29 mouse cellular contexts compared by ENCODE assay signal in genomic region chr3:37835687-37836086, GRCm38 (mm10).
A peak's percentile ranks its signal among the peaks of the same experiment; 100 is the strongest.
DNase-seq lines count a peak whose midpoint lies in the region; ATAC-seq and TF ChIP-seq lines count a peak whose summit lies in the region.
"Had no signal": no experiment of that assay in that cellular context is flagged by ENCODE, and none has a peak within 500 bp of the region (broad histone marks: within the 10 kb centered on the region; RNA-seq: fewer than 3 reads in every experiment).

No protein-coding gene starts in this region.

- no peak for TF ChIP-seq EP300 in heart, postnatal 0 days (IDR thresholded peaks at IDR 0.05; ENCODE audit: low read depth)

- intact Hi-C loops in gastrocnemius, adult 2 months (cut with DNase I) = no loop called here

- H3K4me3 ChIP-seq in gastrocnemius, adult 2 months = no peak overlapping the region
- no peak overlapping the region for H3K4me3 ChIP-seq in heart, postnatal 0 days (ENCODE audit: low read depth, low read length)
- no peak overlapping the region for H3K4me3 ChIP-seq in heart, embryonic 12.5 days
- no peak overlapping the region for H3K4me3 ChIP-seq in brown adipose tissue, adult 24 weeks (ENCODE audit: insufficient read depth, low read depth, low read length)
- no peak overlapping the region for H3K4me3 ChIP-seq in hindbrain, embryonic 11.5 days (ENCODE audit: low read depth, low read length)
- H3K4me3 ChIP-seq: embryonic facial prominence, embryonic 13.5 days; embryonic facial prominence, embryonic 15.5 days; erythroblast, embryonic 14.5 days; forebrain, embryonic 10.5 days; forebrain, embryonic 12.5 days; forebrain, embryonic 15.5 days had no signal

- H3K4me1 ChIP-seq in heart, postnatal 0 days (ENCODE audit: control insufficient read depth, insufficient read depth) = peaks cover 13% of the 10 kb centered on the region
- H3K4me1 ChIP-seq in heart, embryonic 12.5 days (replicated peaks) = peaks cover 18% of the 10 kb centered on the region
- H3K4me1 ChIP-seq in brown adipose tissue, adult 24 weeks (ENCODE audit: control insufficient read depth, insufficient read depth, insufficient read length, low read length) = peaks cover 19% of the 10 kb centered on the region
- H3K4me1 ChIP-seq in hindbrain, embryonic 11.5 days (replicated peaks; ENCODE audit: control insufficient read depth, insufficient read depth, low read length) = no peaks in the 10 kb centered on the region
- H3K4me1 ChIP-seq: forebrain, embryonic 10.5 days; forebrain, embryonic 12.5 days; forebrain, embryonic 15.5 days had no signal

- no peak for TF ChIP-seq CTCF in gastrocnemius, adult 2 months (IDR thresholded peaks at IDR 0.05)
- no peak for TF ChIP-seq CTCF in heart, postnatal 0 days (IDR thresholded peaks at IDR 0.05; ENCODE audit: low read depth)

- H3K9ac ChIP-seq in heart, postnatal 0 days (replicated peaks; ENCODE audit: low read depth, low read length) = no peak overlapping the region
- no peak overlapping the region for H3K9ac ChIP-seq in heart, embryonic 12.5 days
- no peak overlapping the region for H3K9ac ChIP-seq in hindbrain, embryonic 11.5 days (ENCODE audit: low read depth, low read length)
- H3K9ac ChIP-seq: embryonic facial prominence, embryonic 13.5 days; embryonic facial prominence, embryonic 15.5 days; forebrain, embryonic 12.5 days; forebrain, embryonic 15.5 days; forebrain, postnatal 0 days had no signal

- H3K27me3 ChIP-seq in heart, postnatal 0 days (ENCODE audit: control insufficient read depth, insufficient read depth, low read length) = no peaks in the 10 kb centered on the region
- no peaks in the 10 kb centered on the region for H3K27me3 ChIP-seq in heart, embryonic 12.5 days (replicated peaks)
- H3K27me3 ChIP-seq in hindbrain, embryonic 11.5 days (ENCODE audit: control insufficient read depth, insufficient read depth, low read length) = no peaks in the 10 kb centered on the region
- H3K27me3 ChIP-seq: CH12.LX; embryonic facial prominence, embryonic 13.5 days; embryonic facial prominence, embryonic 15.5 days; forebrain, embryonic 12.5 days; forebrain, embryonic 15.5 days; Patski had no signal

- DNase-seq in gastrocnemius, adult 2 months = no peak
- DNase-seq in gastrocnemius, adult 8-10 months (ENCODE audit: low spot score in 2 of 2) = no peak
- DNase-seq in heart, postnatal 0 days (ENCODE audit: low spot score) = no peak
- no peak for DNase-seq in hindbrain, embryonic 11.5 days (ENCODE audit: low spot score)
- DNase-seq: adrenal gland, adult 8-10 months; adrenal gland, postnatal 14 days; adrenal gland, postnatal 36 days; B cell, adult 2 months; cerebellum, adult 11 months; cerebellum, adult 18-20 months; cerebellum, adult 8-10 months; cerebellum, adult 9-11 months; cerebellum, postnatal 14 days; cerebellum, postnatal 36 days; embryo, embryonic 11 days; forebrain, postnatal 0 days had no signal

- no peak for ATAC-seq in heart, postnatal 0 days (ENCODE audit: insufficient read depth, low read depth)
- ATAC-seq in heart, embryonic 12.5 days (ENCODE audit: insufficient number of reproducible peaks, low FRiP score) = no peak
- ATAC-seq in hindbrain, embryonic 11.5 days (ENCODE audit: low FRiP score) = no peak
- ATAC-seq: activated CD4-positive, CD25-positive, alpha-beta regulatory T cell, adult 4 months; CD4-positive, CD25-positive, alpha-beta regulatory T cell, adult 4 months; forebrain, embryonic 15.5 days; forebrain, postnatal 0 days; Patski had no signal

- WGBS in heart, postnatal 0 days = 93% methylated on average over 2 of the region's 2 CpGs
- 85% methylated on average over 2 of the region's 2 CpGs for WGBS in heart, embryonic 12.5 days
- 96% methylated on average over 2 of the region's 2 CpGs for WGBS in hindbrain, embryonic 11.5 days

- no peaks in the 10 kb centered on the region for H3K9me3 ChIP-seq in heart, postnatal 0 days (replicated peaks; ENCODE audit: control insufficient read depth, low read length)
- 0 out of 2 replicates have a peak, but pooled peaks cover 2% of the 10 kb centered on the region for H3K9me3 ChIP-seq in heart, embryonic 12.5 days (replicated peaks)
- H3K9me3 ChIP-seq in hindbrain, embryonic 11.5 days (ENCODE audit: control insufficient read depth, low read length) = no peaks in the 10 kb centered on the region
- H3K9me3 ChIP-seq: embryonic facial prominence, embryonic 13.5 days; embryonic facial prominence, embryonic 15.5 days; forebrain, embryonic 10.5 days; forebrain, embryonic 15.5 days; G1E had no signal

- H3K36me3 ChIP-seq in heart, postnatal 0 days (replicated peaks; ENCODE audit: control insufficient read depth, insufficient read depth, low read length) = no peaks in the 10 kb centered on the region
- no peaks in the 10 kb centered on the region for H3K36me3 ChIP-seq in heart, embryonic 12.5 days
- no peaks in the 10 kb centered on the region for H3K36me3 ChIP-seq in hindbrain, embryonic 11.5 days (ENCODE audit: control insufficient read depth, insufficient read depth, low read length)
- H3K36me3 ChIP-seq: embryonic facial prominence, embryonic 13.5 days; embryonic facial prominence, embryonic 15.5 days; forebrain, embryonic 10.5 days; forebrain, embryonic 12.5 days; forebrain, embryonic 15.5 days; G1E had no signal

- H3K4me2 ChIP-seq in heart, postnatal 0 days (ENCODE audit: low read depth, low read length) = no peak overlapping the region
- H3K4me2 ChIP-seq in heart, embryonic 12.5 days = no peak overlapping the region
- H3K4me2 ChIP-seq in hindbrain, embryonic 11.5 days (replicated peaks; ENCODE audit: low read depth, low read length) = no peak overlapping the region
- H3K4me2 ChIP-seq: embryonic facial prominence, embryonic 13.5 days; embryonic facial prominence, embryonic 15.5 days; forebrain, embryonic 12.5 days; forebrain, embryonic 15.5 days had no signal

- peak overlapping the region; percentile 81; the same call in 1 of the 2 replicates for H3K27ac ChIP-seq in gastrocnemius, adult 2 months
- H3K27ac ChIP-seq in heart, postnatal 0 days (ENCODE audit: low read depth) = peak overlapping the region; percentile 20; the same call in 1 of the 2 replicates
- no peak overlapping the region for H3K27ac ChIP-seq in heart, embryonic 12.5 days (ENCODE audit: poor library complexity, severe bottlenecking)
- 0 out of 2 replicates have a peak overlapping the region, but pooled peaks have one; percentile 7 for H3K27ac ChIP-seq in brown adipose tissue, adult 24 weeks (replicated peaks; ENCODE audit: low read depth, low read length)
- no peak overlapping the region for H3K27ac ChIP-seq in hindbrain, embryonic 11.5 days (ENCODE audit: low read depth, low read length)
- H3K27ac ChIP-seq: embryonic facial prominence, embryonic 13.5 days; embryonic facial prominence, embryonic 15.5 days; forebrain, embryonic 10.5 days; forebrain, embryonic 12.5 days; forebrain, embryonic 15.5 days had no signal

Comparison
In these comparisons a context has a peak if more than half of its experiments do, and no peak if none do; other contexts are left out.
1. H3K27ac ChIP-seq: peak in gastrocnemius, adult 2 months (single experiment), heart, postnatal 0 days (single experiment) and brown adipose tissue, adult 24 weeks (single experiment); none in heart, embryonic 12.5 days (single experiment) and hindbrain, embryonic 11.5 days (single experiment).